Mouse (Mus musculus) forebrain, embryonic 12.5 days (tissue): ENCODE data around the gene Map3k14. TPM values are rescaled to one million over a fixed set of nuclear protein-coding genes. Genes with fewer than 3 reads are reported as not detected.
"Not testable (repeated sequence)": the region's sequence is repeated elsewhere in the genome, so short reads cannot be mapped to it uniquely, and the experiment has no call there.

ENCODE experiments used
- ATAC-seq: fragments of 200-750 bp; cut with Nextera tagmentation; 2 replicates; pipeline ENCODE4 v1.8.0; 2017; ENCODE audit warnings: moderate TSS enrichment; ENCODE audit not compliant: low FRiP score
- H3K27ac ChIP-seq: fragments of 300-500 bp; sonication (generic); 2 replicates; pipeline ENCODE4 v1.5.1; 2016; ENCODE audit warnings: mild to moderate bottlenecking
- H3K27me3 ChIP-seq: fragments of 300-500 bp; sonication (generic); 2 replicates; pipeline ENCODE4 v1.6.1; 2016; ENCODE audit warnings: mild to moderate bottlenecking
- H3K36me3 ChIP-seq: fragments of 300-500 bp; sonication (generic); replicated peaks from 2 replicates; pipeline ENCODE4 v1.6.1; 2016; ENCODE audit warnings: mild to moderate bottlenecking
- H3K4me1 ChIP-seq: fragments of 300-500 bp; sonication (generic); 2 replicates; pipeline ENCODE4 v1.6.1; 2016
- H3K4me2 ChIP-seq: fragments of 300-500 bp; sonication (generic); 2 replicates; pipeline ENCODE4 v1.6.1; 2016; ENCODE audit warnings: mild to moderate bottlenecking, moderate library complexity
- H3K4me3 ChIP-seq: fragments of 300-500 bp; sonication (generic); replicated peaks from 2 replicates; pipeline ENCODE4 v1.5.1; 2016; ENCODE audit warnings: mild to moderate bottlenecking
- H3K9ac ChIP-seq: fragments of 300-500 bp; sonication (generic); 2 replicates; pipeline ENCODE4 v1.6.1; 2016; ENCODE audit warnings: mild to moderate bottlenecking
- H3K9me3 ChIP-seq: fragments of 300-500 bp; sonication (generic); 2 replicates; pipeline ENCODE4 v1.6.1; 2016
- WGBS: fragments of 180-500 bp; shearing (Covaris S2); methylation state at CpG from one replicate; pipeline ENCODE4 v1.1.7; 2016; 5-methylcytosine and 5-hydroxymethylcytosine counted together
- polyA plus RNA-seq: library from polyadenylated mRNA; unstranded; fragments of >200 nt; fragmentation: Nextera tagmentation; extraction: Ambion mirVana; gene quantifications from 2 replicates; pipeline ENCODE4 v1.2.1, GENCODE M21; 2016

Gene Map3k14
- polyA plus RNA-seq, 1 experiment from 2014 or later: 4.6 TPM

GRCm38 (mm10) chr11:103236431-103236830, 30.8 kb downstream of the Map3k14 start:
- WGBS: 82% methylated on average over 6 of the region's 6 CpGs
- H3K27ac ChIP-seq: no peak overlapping the region
- peaks cover 49% of the 10 kb centered on the region for H3K36me3 ChIP-seq
- no peak overlapping the region for H3K9ac ChIP-seq
- no peak overlapping the region for H3K4me3 ChIP-seq
- H3K4me1 ChIP-seq: no peaks in the 10 kb centered on the region
- no peaks in the 10 kb centered on the region for H3K27me3 ChIP-seq
- H3K4me2 ChIP-seq: no peak overlapping the region
- no peak for ATAC-seq
- no peaks in the 10 kb centered on the region for H3K9me3 ChIP-seq

GRCm38 (mm10) chr11:103235702-103236101, 31.6 kb downstream of the Map3k14 start:
- WGBS: 82% methylated on average over 11 of the region's 11 CpGs
- H3K36me3 ChIP-seq: peaks cover 54% of the 10 kb centered on the region
- no peaks in the 10 kb centered on the region for H3K4me1 ChIP-seq
- H3K27me3 ChIP-seq: no peaks in the 10 kb centered on the region
- no peak overlapping the region for H3K4me3 ChIP-seq
- 0 out of 2 replicates have a peak overlapping the region, but pooled peaks have one; percentile 19 for H3K27ac ChIP-seq
- no peak for ATAC-seq
- no peaks in the 10 kb centered on the region for H3K9me3 ChIP-seq
- H3K4me2 ChIP-seq: no peak overlapping the region
- H3K9ac ChIP-seq: no peak overlapping the region

- Histone ChIP-seq H3K9me3 (0 out of 2 replicates have a peak, but pooled peaks cover 1% of the 10 kb centered on the region), H3K4me3 (no peak overlapping the region), H3K27me3 (no peaks in the 10 kb centered on the region), H3K9ac (no peak overlapping the region), H3K36me3 (peaks cover 57% of the 10 kb centered on the region), H3K4me2 (no peak overlapping the region), H3K27ac (no peak overlapping the region), H3K4me1 (no peaks in the 10 kb centered on the region)
- WGBS: 85% methylated on average over 1 of the region's 1 CpGs
- ATAC-seq: no peak
These were observed 32.8 kb downstream of the Map3k14 start for GRCm38 (mm10) chr11:103234447-103234846.

GRCm38 (mm10) chr11:103232966-103233365, 34.3 kb downstream of the Map3k14 start:
- H3K27ac ChIP-seq: no peak overlapping the region
- no peak overlapping the region for H3K9ac ChIP-seq
- H3K4me3 ChIP-seq: no peak overlapping the region
- ATAC-seq: no peak
- peaks cover 54% of the 10 kb centered on the region for H3K36me3 ChIP-seq
- no peaks in the 10 kb centered on the region for H3K4me1 ChIP-seq
- H3K4me2 ChIP-seq: no peak overlapping the region
- H3K9me3 ChIP-seq: 0 out of 2 replicates have a peak, but pooled peaks cover 3% of the 10 kb centered on the region
- H3K27me3 ChIP-seq: no peaks in the 10 kb centered on the region
- 32% methylated on average over 7 of the region's 7 CpGs for WGBS

- WGBS: 92% methylated on average over 7 of the region's 7 CpGs
- peaks cover 54% of the 10 kb centered on the region for H3K36me3 ChIP-seq
- H3K9ac ChIP-seq: no peak overlapping the region
- H3K27ac ChIP-seq: no peak overlapping the region
- 0 out of 2 replicates have a peak, but pooled peaks cover 3% of the 10 kb centered on the region for H3K9me3 ChIP-seq
- ATAC-seq: no peak
- no peak overlapping the region for H3K4me3 ChIP-seq
- H3K4me2 ChIP-seq: no peak overlapping the region
- H3K27me3 ChIP-seq: no peaks in the 10 kb centered on the region
- no peaks in the 10 kb centered on the region for H3K4me1 ChIP-seq
These were observed 35.9 kb downstream of the Map3k14 start for GRCm38 (mm10) chr11:103231367-103231766.

- WGBS: 88% methylated on average over 19 of the region's 19 CpGs
- H3K9ac ChIP-seq: no peak overlapping the region
- H3K9me3 ChIP-seq: 0 out of 2 replicates have a peak, but pooled peaks cover 3% of the 10 kb centered on the region
- no peak for ATAC-seq
- H3K36me3 ChIP-seq: peaks cover 55% of the 10 kb centered on the region
- no peak overlapping the region for H3K27ac ChIP-seq
- no peak overlapping the region for H3K4me2 ChIP-seq
- no peak overlapping the region for H3K4me3 ChIP-seq
- no peaks in the 10 kb centered on the region for H3K27me3 ChIP-seq
- H3K4me1 ChIP-seq: no peaks in the 10 kb centered on the region
These were observed 36.6 kb downstream of the Map3k14 start for GRCm38 (mm10) chr11:103230626-103231025.

- Histone ChIP-seq H3K27ac (no peak overlapping the region), H3K9ac (no peak overlapping the region), H3K36me3 (peaks cover 63% of the 10 kb centered on the region), H3K27me3 (no peaks in the 10 kb centered on the region), H3K4me1 (no peaks in the 10 kb centered on the region), H3K4me3 (no peak overlapping the region), H3K4me2 (no peak overlapping the region), H3K9me3 (0 out of 2 replicates have a peak, but pooled peaks cover 3% of the 10 kb centered on the region)
- ATAC-seq: no peak
- 99% methylated on average over 2 of the region's 2 CpGs for WGBS
These were observed 37.7 kb downstream of the Map3k14 start for GRCm38 (mm10) chr11:103229608-103230007.

- 71% methylated on average over 18 of the region's 18 CpGs for WGBS
- no peak for ATAC-seq
- Histone ChIP-seq H3K4me2 (no peak overlapping the region), H3K27ac (no peak overlapping the region), H3K4me3 (no peak overlapping the region), H3K27me3 (peaks cover 7% of the 10 kb centered on the region; the same call in 1 of the 2 replicates), H3K36me3 (peaks cover 77% of the 10 kb centered on the region), H3K4me1 (no peaks in the 10 kb centered on the region), H3K9me3 (no peaks in the 10 kb centered on the region), H3K9ac (no peak overlapping the region)
These were observed 43.3 kb downstream of the Map3k14 start for GRCm38 (mm10) chr11:103223951-103224456.

- no peak for ATAC-seq
- H3K4me3 ChIP-seq: no peak overlapping the region
- no peaks in the 10 kb centered on the region for H3K9me3 ChIP-seq
- no peak overlapping the region for H3K4me2 ChIP-seq
- peaks cover 2% of the 10 kb centered on the region for H3K4me1 ChIP-seq
- H3K36me3 ChIP-seq: peaks cover 73% of the 10 kb centered on the region
- WGBS: 94% methylated on average over 10 of the region's 10 CpGs
- peaks cover 10% of the 10 kb centered on the region; the same call in 1 of the 2 replicates for H3K27me3 ChIP-seq
- no peak overlapping the region for H3K27ac ChIP-seq
- no peak overlapping the region for H3K9ac ChIP-seq
These were observed 43.8 kb downstream of the Map3k14 start for GRCm38 (mm10) chr11:103223444-103223843.

GRCm38 (mm10) chr11:103222718-103223117, 44.6 kb downstream of the Map3k14 start:
- not testable (repeated sequence) for H3K27ac ChIP-seq, H3K4me3 ChIP-seq, H3K9me3 ChIP-seq, H3K27me3 ChIP-seq, H3K4me2 ChIP-seq, H3K4me1 ChIP-seq, H3K9ac ChIP-seq, ATAC-seq
- WGBS: 89% methylated on average over 4 of the region's 4 CpGs
- peaks cover 69% of the 10 kb centered on the region for H3K36me3 ChIP-seq

- ATAC-seq: no peak
- Histone ChIP-seq H3K9ac (no peak overlapping the region), H3K27me3 (peaks cover 17% of the 10 kb centered on the region), H3K4me2 (no peak overlapping the region), H3K36me3 (peaks cover 56% of the 10 kb centered on the region), H3K27ac (no peak overlapping the region), H3K9me3 (no peaks in the 10 kb centered on the region), H3K4me1 (peaks cover 11% of the 10 kb centered on the region), H3K4me3 (no peak overlapping the region)
- WGBS: 89% methylated on average over 6 of the region's 6 CpGs
These were observed 45.8 kb downstream of the Map3k14 start for GRCm38 (mm10) chr11:103221437-103221836.

GRCm38 (mm10) chr11:103219995-103220394, 47.3 kb downstream of the Map3k14 start:
- WGBS: 82% methylated on average over 4 of the region's 4 CpGs
- Histone ChIP-seq H3K36me3 (peaks cover 43% of the 10 kb centered on the region), H3K27ac (no peak overlapping the region), H3K9ac (no peak overlapping the region), H3K27me3 (peaks cover 27% of the 10 kb centered on the region), H3K4me2 (no peak overlapping the region), H3K4me1 (peaks cover 11% of the 10 kb centered on the region), H3K9me3 (no peaks in the 10 kb centered on the region), H3K4me3 (no peak overlapping the region)
- no peak for ATAC-seq

- Histone ChIP-seq H3K4me1 (peaks cover 11% of the 10 kb centered on the region), H3K9me3 (no peaks in the 10 kb centered on the region), H3K27me3 (peaks cover 27% of the 10 kb centered on the region), H3K9ac (no peak overlapping the region), H3K36me3 (peaks cover 36% of the 10 kb centered on the region), H3K4me2 (no peak overlapping the region), H3K4me3 (no peak overlapping the region), H3K27ac (no peak overlapping the region)
- ATAC-seq: no peak
- 92% methylated on average over 5 of the region's 5 CpGs for WGBS
These were observed 48.0 kb downstream of the Map3k14 start for GRCm38 (mm10) chr11:103219259-103219658.
